Mouse (Mus musculus): ENCODE data around the gene Zfp385b.

Zfp385b gene

DNA sequence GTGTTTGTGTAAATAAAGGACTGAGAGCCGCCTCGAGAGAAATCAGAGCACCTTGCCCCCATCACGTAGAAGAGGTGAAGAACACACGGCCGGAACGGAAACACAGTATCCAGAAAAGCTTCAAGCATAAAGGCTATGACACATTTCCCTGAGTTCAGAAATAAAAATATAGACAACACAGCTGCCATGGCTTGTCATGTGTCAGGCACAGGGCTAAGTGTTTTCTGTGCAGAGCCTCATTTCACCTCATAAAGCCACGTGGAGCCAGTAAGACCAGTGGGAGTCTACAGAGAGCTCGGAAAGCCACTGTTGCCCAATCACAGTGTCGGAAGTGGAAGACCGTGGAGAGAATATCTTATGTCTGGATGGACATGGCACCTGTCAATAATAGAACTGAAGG is 358.0 kb downstream of the Zfp385b start:
- 92% methylated on average over 10 of the region's 10 CpGs for WGBS

DNA sequence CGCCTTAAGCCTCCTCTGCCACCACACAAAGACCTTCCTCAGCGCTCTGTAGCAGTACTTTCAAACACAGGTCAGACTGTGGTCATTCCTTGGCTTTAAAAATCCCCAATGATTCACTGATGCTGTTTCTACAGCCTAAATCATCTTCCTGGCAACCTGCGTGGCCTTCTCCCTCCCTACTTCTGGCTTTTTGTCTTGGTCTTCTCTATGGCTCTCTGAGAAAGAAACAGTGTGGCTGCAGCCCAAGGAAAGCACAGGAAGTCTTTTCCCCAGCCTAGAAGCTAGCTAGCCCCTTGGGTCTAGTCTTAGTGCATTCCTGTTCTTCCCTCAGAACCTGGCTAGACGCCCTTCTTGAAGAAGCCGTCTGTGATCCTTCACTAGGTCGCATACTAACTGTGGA is 359.4 kb downstream of the Zfp385b start:
- WGBS: 73% methylated on average over 6 of the region's 6 CpGs

DNA sequence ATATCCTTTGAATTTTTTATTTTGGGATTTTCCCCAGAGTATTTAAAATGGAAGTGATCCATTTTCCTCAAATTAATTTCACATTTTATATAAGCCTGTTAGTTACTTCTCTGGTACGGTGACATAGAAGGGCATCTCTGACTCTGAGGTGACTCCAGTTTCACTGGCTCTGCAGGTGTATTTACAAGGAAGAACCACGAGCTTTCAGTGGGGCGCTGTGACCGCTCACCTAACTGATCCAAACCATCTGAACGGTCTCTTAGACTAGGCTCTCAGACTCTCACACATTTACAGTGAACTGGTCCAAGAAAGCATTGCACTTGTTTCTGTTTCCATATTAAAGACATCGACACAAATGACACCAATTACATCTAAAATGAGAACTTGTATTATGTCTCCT is 361.0 kb downstream of the Zfp385b start:
- 90% methylated on average over 6 of the region's 6 CpGs for WGBS

DNA sequence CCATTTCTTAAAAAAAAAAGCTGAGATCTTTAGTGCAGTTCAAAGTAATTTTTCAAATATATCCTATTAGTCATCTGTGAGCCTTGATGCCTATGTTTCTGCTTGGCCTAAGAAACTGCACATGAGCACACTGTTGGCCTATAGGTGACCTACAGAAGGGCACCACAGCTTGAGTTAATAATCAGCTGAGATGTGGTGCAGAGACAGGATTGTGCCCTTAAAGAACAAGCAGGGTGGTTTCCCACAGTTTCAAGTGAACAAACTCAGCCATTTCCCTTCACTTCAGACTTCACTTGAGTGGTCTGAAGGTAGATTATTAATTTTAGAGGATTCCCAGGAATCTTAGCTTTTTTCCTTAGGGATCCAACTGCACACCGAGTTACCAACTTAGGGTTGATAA is 362.3 kb downstream of the Zfp385b start:
- 84% methylated on average over 1 of the region's 1 CpGs for WGBS

DNA sequence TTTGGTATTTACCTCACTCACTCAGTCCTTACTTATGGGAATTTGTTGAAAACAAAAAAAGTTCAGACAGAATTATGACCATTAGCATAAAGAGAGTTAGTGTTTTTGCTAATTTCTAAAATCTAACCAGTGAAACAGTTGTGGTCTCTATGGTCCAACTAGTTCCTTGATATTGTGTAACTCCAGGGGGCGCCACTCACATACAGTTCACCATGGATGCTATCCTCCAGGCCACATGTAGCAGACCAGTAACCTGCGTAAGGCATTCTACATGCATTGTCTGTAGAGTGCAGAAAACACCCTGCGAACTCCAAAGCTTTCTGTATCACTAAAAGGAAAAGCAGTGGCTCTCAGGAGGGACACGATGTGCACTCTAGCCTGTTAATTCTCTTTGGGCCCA is 362.8 kb downstream of the Zfp385b start:
- 58% methylated on average over 4 of the region's 4 CpGs for WGBS

DNA sequence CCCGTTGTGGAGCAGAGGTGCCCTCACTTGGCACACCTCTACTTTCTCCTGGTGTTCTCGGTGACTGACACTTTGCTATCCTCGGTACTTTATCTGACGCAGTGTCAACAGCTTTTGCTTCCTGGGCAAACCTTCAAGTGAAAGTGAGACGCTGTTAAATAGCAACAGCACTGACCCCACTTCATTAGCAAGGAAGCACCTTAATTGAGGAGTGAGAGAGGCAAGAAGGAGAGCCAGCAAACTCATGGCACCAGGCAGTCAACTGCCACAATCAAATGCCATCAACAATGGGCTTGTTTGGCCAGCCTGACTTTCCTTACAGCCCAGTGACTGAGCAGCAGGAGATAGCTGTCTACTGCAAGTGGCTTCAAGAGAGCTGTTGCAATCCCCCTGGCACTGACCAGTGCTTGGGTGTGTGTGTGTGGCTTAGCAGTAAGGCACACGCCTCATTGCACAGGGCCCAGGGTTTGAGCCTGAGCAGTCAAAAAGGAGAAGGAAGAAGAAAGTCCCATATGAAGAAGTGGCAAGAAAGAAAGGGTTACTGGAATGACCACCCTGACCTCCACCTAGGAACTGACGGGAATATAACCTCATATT is 365.0 kb downstream of the Zfp385b start:
- WGBS: 78% methylated on average over 7 of the region's 7 CpGs

DNA sequence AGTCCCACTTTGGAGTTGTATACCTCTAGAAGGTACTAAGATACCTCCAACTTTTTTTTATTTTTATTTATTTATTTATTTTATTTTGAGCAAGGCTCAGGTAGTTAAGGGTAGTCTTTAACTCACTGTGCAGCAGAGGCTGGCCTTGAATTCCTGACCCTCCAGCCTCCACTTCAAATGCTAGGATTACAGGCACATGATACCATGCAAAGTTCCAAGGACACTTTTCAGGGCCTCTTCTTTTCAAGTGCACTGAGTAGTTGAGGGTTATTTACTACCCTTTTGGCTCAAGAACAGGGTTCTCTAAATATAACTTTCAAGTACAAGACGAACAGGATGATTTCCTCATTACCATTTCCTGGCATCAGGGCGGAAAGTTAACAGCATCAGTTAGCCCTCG is 365.7 kb downstream of the Zfp385b start:
- 57% methylated on average over 3 of the region's 3 CpGs for WGBS

DNA sequence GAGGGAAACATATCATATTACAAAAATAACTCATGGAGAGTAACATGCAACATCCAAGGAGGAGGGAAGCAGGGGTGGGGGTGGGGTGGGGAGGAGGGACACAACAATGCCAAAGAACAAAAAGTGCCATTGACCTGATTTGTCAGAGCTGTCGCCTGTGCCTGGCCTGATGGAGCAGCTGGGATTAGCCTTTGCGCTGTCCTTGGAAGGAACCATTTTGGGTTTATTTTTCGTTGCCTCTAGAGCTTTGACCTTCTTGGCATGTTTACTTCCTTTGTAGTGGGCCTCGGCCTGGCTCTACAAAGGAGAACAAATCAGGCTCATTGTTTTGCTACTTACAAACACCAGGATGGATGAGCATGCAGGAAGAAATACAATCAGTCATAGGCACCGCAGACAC is 369.4 kb downstream of the Zfp385b start:
- 66% methylated on average over 5 of the region's 5 CpGs for WGBS

DNA sequence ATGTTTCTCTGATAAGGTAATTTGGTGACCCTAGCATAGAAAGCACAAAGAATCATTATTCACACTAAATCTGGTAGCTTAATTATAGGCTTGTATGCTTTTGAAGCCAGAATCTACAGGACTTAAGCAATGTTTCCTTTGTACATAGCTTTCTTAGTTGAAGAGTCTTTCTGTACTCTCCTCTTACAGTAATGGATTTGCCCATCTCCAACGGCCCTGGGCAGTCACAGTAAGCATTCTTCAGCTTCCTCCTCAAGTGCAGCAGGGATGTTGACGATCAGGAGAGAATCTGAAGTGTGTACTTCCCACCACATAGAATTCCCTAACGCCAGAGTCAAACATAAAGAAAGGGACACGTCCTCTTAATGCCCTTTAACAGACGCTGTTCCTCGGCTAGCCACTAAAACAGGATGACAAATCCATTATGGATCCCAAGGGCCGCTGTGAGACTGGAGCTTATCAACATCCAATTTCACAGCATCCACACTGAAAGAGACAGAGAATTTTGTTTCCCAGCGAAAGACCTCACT is 370.4 kb downstream of the Zfp385b start:
- 65% methylated on average over 8 of the region's 8 CpGs for WGBS

DNA sequence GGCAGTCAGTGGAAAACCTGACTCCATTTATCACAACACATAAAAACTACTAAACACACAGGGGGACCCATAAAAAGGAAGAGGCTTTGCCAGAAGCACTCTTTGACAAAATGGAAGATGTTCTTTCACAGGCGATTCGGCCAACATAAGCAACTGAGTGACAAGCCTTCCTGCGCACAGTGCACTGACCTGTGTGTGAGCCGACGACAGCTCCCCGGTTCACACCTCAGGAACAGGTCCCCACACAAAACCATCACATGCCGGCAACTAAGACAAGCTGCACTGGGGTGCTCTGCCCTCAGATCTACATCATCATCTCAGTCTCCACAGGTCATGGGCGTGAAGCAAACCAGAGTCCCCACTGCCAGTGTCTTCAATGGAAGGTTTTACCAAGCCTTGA is 375.2 kb downstream of the Zfp385b start:
- 88% methylated on average over 8 of the region's 8 CpGs for WGBS

DNA sequence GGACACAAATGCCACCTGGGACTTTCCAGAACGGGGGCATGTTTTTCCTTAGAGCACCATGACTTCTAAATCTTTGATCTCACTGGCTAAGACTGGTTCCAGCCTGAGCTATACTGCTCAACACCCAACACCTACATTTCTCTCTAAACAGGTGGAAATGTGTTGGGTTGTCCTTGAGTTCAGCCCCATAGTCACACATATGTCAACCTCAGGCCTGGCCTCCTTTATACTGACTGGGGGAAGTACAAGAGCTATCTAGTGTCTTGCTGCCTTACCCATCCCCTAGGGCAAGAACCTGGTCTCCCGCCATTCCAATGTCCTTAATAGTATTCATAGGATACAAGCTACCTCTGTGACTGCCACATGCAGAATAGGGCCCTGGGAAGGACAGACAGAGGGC is 378.8 kb downstream of the Zfp385b start:
- 88% methylated on average over 2 of the region's 2 CpGs for WGBS

DNA sequence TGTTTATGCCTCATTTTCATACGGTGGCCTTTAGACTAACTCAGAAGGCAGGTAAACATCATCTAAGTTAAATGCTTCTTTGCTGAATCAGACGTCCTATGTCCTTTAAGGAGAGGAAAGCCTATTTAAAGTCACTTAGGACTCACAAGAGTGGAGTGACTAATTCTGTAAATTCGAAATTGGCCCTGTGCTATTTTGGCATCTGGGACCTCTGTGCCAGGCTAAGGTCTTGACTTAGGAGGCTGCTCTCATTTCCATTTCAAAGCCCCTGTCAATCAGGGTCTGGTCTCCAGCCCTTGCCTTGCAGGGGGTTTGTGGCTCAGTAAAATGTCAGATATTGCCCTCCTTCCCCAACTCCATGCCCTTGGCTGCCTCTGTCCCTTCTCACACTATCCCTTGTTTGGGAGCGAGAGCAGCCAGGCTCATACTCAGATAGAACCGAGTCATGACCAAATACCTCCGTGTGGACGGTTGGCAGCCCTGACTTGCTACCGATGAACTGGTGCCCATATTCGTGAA is 383.1 kb downstream of the Zfp385b start:
- WGBS: 50% methylated on average over 9 of the region's 9 CpGs

DNA sequence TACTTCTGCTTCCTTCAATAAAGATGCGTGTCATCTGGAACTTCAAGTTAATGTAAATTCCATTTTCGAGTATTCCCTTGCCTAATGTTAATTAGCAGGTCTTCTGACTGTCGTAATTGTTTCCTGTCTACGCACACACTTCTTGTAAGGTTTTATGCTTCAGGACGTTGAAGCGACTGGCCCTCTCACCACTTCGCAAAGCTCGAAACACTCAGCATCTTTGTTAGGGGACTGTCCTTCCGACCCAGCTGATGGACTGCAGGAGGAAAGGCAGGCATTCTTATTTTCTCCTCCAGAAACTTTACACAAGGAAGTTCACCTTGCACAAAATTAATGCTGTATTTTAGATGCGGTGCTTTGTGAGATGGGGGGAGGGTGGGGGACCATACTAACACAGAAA is 400.0 kb downstream of the Zfp385b start:
- WGBS: 74% methylated on average over 10 of the region's 10 CpGs

DNA sequence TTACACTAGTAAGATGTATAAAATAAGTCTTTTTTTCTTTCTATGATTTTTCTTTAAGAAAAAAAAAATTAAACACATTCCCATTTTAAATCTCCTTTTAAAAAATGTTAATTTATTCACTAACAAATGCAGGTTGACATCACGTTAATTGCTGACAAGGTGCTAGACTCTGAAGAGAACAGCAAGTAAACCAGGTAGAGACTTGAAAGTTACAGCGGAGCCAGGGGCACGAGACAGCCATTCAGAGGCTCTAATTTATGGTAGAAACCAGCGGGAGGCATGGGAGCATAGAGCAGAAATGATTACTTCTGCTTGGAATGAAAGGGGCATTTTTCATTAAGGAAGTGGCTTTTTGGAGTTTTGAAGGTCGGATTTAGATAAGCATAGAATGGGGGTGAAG is 401.4 kb downstream of the Zfp385b start:
- WGBS: 65% methylated on average over 5 of the region's 5 CpGs

DNA sequence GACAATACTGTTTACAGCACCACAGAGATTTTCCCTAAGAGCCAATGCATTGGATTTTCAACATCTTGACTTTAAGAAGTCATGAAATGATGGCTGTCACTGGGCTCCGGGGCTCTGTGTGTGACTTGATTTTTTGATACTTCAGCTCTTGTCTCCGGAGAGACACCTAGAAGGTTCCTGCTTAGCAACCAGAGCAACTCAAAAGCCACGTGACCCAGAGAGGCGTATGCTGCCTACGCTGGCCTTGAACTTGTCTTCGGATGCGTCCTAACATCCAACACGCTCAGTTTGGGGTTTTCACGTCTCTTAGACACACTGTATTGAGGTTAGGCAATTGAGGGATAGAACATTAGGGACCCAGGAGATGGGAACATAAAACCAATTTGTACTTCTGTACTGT is 407.3 kb downstream of the Zfp385b start:
- WGBS: 93% methylated on average over 9 of the region's 9 CpGs

DNA sequence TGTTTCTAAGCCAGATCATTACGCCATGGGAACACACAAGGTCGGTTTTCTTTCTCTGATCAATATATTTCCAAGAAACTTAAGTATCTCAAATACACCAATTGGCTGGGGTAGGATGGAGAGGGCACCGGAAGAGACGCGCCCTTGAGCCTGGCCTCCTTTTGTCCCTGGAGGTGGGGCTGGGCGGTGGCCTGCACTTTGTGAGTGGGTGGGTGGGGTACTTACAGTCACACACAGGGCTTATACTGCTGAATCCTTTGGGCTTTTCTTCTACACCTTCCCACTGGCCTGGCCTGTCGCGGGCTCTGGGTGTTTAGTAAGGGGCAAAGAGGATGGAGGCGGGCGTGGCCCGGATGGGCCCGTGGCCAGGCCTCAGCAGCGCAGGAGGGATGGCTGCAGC is 407.8 kb downstream of the Zfp385b start:
- 87% methylated on average over 13 of the region's 13 CpGs for WGBS

DNA sequence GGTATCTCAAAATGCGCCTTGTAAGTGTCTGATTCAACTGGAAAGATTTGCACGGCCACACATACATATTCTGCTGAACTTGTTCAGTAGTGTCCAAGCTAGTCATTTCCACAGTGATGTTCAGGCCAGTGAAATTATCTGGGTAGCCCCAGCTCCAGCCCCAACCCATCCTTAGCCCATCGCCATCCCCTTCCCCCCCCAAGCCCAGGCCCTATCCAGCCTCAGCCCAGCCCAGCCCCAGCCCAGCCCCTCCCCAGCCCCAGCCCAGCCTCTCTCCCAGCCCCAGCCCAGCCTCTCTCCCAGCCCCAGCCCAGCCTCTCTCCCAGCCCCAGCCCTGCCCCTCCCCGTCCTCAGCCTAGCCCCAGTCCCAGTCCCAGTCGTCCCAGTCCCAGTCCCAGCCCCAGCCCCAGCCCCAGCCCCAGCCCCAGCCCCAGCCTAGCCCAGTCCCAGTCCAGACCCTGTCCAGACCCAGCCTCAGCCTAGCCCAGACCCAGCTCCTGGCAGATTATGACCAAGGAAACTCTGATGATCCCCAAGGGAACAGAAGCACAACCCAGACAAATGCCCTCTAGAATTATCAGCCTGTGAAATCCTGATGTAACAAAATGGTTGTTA is 409.8 kb downstream of the Zfp385b start:
- 63% methylated on average over 5 of the region's 5 CpGs for WGBS

DNA sequence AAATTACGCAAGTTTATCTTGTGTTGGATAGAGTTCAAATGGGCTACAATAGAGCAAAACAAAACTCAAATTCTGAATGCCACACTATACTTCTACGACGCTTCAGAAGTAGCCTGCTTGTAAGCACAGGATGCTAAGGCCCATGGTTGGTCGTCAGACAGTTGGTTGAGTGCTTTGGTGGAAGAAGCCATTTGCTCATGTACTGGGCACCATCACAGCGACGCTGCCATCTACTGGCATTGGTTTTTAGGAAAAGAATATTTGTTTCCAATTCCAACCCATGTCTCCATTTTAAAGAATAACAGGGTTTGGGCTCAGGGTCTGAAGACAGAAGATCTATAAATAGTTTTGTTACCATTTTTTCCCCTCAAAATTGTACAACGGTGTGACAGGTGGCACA is 410.5 kb downstream of the Zfp385b start:
- WGBS: 74% methylated on average over 7 of the region's 7 CpGs

DNA sequence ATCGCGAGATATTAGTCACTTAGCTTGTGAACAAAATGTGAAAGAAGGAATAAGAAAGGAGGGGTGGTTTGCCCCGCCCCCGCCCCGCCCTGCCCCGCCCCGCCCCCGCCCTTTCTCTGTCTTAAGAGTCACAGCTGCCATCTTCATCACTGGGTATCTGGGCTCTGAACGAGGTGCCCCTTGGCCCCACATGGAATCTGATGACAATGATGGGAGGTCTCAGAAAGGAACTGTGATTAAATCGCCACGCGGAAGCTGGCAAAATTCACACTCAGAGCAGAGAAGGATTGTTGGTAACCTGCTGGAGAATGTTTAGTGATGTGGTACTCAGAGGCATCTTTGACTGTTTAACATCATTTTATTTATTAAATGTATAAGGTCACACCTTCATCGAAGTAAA is 417.1 kb downstream of the Zfp385b start:
- WGBS: 29% methylated on average over 13 of the region's 13 CpGs

DNA sequence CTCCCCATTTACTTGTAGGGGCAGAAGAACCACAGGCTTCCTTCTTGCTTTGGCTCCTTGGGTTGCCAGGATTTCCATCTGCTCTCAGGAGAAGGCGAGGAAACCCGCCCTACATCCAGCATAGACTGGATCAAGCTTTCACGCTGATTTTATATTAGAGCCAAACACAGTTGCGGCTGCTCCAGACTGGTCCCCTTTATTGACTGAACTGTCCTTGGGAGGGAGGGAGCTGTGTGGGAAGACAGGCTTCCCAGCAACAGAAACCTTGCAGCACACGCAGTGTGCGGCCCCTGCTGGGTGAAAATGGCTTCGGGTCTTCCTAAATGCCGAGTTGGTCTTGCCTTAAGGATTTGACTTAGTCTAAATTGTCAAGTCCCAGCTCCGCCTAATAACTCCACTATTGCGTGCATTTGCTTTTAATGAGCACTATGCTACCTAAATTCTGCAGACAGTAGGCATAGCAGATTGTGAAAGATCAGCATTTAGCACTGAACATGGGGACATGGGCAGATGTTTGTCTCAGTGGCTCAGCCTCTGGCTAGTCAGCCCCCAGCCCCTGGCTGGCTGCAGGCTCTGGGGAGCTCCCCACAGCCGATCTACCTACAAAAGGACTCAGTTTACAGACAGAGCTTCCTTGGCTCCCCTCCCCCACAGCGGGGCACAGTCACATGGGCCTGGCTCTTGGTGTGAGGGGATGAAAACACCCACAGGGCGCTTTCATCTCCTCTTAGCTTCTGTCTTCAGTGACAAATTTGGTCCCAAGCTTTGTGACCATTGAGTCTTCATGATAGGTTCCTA is 417.8 kb downstream of the Zfp385b start:
- 12% methylated on average over 13 of the region's 13 CpGs for WGBS

DNA sequence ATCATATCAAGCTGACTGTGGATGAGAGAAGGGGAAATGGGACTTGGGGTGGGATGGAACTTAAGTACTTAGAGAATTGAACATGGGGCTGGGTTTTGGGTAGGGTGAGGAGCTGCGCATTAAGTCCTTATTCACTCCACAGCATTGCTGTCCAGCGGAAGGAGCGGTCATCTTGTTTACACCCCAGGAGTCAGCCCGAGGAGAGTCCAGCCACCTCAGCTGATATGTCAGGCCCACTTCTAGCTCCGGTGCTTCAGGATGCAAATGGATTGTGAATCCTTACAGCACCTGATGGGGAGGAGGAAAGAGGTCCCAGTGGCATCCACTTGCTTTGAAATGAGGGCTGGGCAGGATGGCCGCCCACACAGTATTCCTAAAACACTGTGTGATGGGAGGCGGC is 425.6 kb downstream of the Zfp385b start:
- WGBS: 89% methylated on average over 7 of the region's 7 CpGs

DNA sequence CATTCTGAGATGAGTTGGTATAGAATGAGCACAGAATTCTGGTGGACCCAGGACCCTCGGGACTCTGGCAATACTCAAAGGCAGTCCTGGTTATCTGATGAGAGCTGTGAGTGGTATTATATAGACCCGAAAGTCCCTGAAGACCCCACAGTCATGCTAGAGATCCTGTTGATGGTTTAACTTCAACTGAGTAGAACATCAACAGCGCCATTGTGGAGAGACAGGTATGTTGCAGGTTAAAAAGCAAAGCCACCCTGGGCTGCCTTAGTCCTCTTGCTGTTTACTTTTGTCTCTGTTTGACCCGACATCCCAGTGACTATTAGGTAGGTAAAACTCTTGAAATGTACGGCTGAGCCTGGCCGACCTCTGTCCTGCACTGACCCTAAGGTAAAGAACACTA is 431.3 kb downstream of the Zfp385b start:
- 91% methylated on average over 6 of the region's 6 CpGs for WGBS

DNA sequence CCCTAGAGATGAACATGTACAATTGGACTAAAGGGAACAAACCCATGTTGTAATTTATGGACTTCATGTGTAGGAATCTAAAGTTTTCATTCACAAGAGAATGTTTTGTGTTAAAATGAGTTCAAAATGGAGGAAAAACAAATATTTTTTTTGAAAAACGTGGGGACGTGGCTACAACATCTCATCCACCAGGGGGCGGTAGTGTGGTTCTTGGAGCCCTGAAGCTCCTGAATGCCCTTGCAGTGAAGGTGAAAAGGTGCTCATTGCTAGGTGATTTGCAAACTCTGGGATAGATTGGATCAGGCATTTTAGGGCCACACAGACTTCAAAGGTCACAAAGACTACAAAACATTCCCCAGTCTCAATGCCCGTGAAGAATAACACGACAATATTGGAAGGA is 432.9 kb downstream of the Zfp385b start:
- WGBS: 34% methylated on average over 5 of the region's 5 CpGs
